Mouse (Mus musculus): ENCODE results near the gene Gm3095. TPM values are rescaled to one million over a fixed set of nuclear protein-coding genes. Genes with fewer than 3 reads are reported as not detected.

The Gm3095 gene
- polyA plus RNA-seq (2012; rRNA removed): 0.21 TPM in 1 of 2 replicates, not detected in the other

DNA sequence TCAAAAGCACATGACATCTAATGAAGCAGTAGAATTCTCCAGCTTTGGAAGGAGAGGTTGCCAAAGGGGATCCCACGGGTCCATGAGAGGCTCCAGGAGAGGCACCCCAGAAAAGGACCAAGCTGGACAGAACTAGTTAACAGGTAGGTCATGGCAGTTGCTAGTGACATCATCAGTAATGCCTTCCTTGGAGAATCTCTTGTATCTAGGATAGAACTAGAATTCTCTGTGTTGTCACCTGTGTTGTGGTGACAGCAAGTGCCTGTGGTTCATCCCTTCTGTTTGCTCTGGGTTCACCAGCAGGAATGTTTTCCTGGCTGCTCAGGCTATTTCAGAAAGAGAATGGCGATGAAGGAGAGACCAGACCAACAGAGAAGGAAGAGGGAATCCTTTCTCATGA, at the start of gene Gm3095:
Gene Gm3095 (plus strand): TSS at position 301 of the 400 bp plus-strand sequence.

DNA sequence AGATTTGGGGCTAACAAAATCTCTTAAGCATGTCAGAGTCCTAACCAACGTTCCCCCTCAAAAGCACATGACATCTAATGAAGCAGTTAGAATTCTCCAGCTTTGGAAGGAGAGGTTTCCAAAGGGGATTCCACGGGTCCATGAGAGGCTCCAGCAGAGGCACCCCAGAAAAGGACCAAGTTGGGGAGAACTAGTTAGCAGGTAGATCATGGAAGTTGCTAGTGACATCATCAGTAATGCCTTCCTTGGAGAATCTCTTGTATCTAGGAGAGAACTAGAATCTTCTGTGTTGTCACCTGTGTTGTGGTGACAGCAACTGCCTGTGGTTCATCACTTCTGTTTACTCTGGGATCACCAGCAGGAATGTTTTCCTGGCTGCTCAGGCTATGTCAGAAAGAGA, 31.9 kb upstream of the Gm3095 start, which contains the start of gene Gm3029:
Gene Gm3029 (plus strand): TSS at position 301 of the 400 bp plus-strand sequence.

DNA sequence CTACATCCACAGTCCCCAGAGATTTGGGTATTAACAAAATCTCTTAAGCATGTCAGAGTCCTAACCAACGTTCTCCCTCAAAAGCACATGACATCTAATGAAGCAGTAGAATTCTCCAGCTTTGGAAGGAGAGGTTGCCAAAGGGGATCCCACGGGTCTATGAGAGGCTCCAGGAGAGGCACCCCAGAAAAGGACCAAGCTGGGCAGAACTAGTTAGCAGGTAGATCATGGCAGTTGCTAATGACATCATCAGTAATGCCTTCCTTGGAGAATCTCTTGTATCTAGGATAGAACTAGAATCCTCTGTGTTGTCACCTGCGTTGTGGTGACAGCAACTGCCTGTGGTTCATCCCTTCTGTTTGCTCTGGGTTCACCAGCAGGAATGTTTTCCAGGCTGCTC, 34.7 kb downstream of the Gm3095 start, which contains the start of gene Gm3099:
Gene Gm3099 (plus strand): TSS at position 301 of the 400 bp plus-strand sequence.

Other genes with a start within 250 kb of the Gm3095 start
- gene Gm3002, start 153.5 kb upstream of the Gm3095 start, polyA plus RNA-seq (2012; rRNA removed): 0.14 TPM in 1 of 2 replicates, not detected in the other
- not detected in 2 replicates for gene Gm3033, start 117.3 kb upstream of the Gm3095 start, polyA plus RNA-seq (2012; rRNA removed)
- not detected in 2 replicates for gene Gm2916, start 79.4 kb upstream of the Gm3095 start, polyA plus RNA-seq (2012; rRNA removed)
- gene Gm3029, start 31.8 kb upstream of the Gm3095 start, polyA plus RNA-seq (2012; rRNA removed): not detected in 2 replicates
- not detected in 2 replicates for gene Gm3099, start 34.8 kb downstream of the Gm3095 start, polyA plus RNA-seq (2012; rRNA removed)
- gene Gm5796, start 60.4 kb downstream of the Gm3095 start, polyA plus RNA-seq (2012; rRNA removed): 0.12 TPM in 1 of 2 replicates, not detected in the other
- gene Gm3115, start 120.6 kb downstream of the Gm3095 start, polyA plus RNA-seq (2012; rRNA removed): not detected in 2 replicates
- gene Gm8108, start 147.0 kb downstream of the Gm3095 start, polyA plus RNA-seq (2012; rRNA removed): not detected in 2 replicates
- not detected in 2 replicates for gene Gm3127, start 201.5 kb downstream of the Gm3095 start, polyA plus RNA-seq (2012; rRNA removed)
- gene Gm2974, start 219.0 kb downstream of the Gm3095 start, polyA plus RNA-seq (2012; rRNA removed): not detected in 2 replicates

All from ovary, adult 2 months (tissue).